Mouse (Mus musculus): ENCODE measurements at regions not wholly inside any gene's neighbourhood (a gene's known extent, or its start where the extent isn't known, plus 50 kb on each side); places are given as distances from the start of the nearest gene placed in this dataset.

DNA sequence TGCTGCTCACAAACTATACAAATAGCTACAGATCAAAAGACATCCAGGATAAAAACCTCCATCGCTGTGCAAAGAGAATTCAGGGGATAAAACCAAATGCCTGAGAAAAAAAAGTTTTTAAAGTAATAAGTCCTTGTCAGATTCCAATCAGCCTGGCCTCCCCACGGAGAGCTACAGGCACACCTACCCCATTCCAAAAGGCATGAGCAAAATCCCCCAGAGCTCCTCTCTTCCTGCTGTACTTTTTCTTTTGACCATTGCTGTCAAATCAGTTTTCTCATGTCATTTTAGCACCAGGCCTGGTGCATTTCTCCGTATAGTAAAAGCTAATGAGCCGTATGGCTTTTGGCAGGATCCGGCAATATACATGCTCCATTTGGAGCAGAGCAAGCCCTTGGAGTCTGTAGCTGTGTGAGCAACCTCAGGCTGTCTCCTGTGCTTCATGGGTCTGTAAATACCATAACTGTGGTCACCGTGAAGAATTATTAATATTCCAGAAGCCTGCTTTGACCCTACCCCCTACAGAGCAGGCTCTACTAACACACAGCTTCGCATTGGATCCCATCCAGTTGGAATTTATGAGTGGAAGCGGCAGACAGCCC lies 130.6 kb downstream of the Pah start:
- no peak for TF ChIP-seq EP300 (optimal IDR thresholded peaks at IDR 0.05)
- TF ChIP-seq CTCF (IDR thresholded peaks at IDR 0.05; ENCODE audit: low read depth) = no peak

Measured in stomach, postnatal 0 days (tissue).